Mouse (Mus musculus) heart, adult 9 months (tissue): ENCODE measurements around the gene Olfr275.
"Not testable (repeated sequence)": the region's sequence is repeated elsewhere in the genome, so short reads cannot be mapped to it uniquely, and the experiment has no call there.

Source experiments
- DNase-seq, 2 experiments: peaks; one replicate each; pipeline ENCODE4 v3.0.0; 2022; ENCODE audit warnings: low spot score in 2 of 2

Gene Olfr275

DNA sequence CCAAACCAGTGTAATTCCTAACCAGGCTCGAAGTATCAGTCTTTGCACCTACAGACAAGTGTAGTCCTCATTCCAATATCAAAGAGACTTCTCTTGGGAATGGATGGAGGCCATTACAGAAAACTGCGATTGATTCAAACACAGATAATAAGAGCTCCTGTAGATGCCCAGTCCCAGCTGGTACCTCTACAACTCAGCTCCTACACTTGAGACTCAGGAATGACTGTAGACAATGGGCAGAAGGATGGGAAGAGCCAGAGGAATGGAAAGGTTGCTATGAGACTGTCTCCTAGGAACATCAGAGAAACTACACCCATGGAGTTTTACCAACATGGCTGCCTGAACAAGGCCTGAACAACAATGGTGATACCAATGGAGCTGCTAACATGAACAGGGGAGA lies at the start of gene Olfr275:
Gene Olfr275 (plus strand): TSS at position 301 of the 400 bp plus-strand sequence.
- no peak for DNase-seq

DNA sequence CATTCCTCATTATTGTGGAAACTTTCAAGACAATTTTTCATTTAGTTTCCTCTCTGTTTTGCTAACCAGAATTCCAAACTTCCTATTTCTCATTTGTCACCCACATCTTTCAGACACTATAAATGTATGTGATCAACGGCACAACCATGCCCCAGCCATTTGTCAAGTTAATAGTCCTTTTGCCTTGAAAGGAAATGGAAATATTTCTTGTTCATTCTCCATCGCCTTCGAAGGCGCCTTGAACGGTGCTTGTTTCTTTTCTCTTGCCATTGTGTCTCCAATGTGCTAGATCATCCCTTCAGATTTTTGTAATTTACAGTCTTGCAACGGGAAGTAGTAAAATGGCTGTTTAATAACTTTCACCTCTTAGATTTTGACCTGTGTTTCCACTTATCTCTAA lies 48.8 kb upstream of the Olfr275 start:
- DNase-seq: no peak

DNA sequence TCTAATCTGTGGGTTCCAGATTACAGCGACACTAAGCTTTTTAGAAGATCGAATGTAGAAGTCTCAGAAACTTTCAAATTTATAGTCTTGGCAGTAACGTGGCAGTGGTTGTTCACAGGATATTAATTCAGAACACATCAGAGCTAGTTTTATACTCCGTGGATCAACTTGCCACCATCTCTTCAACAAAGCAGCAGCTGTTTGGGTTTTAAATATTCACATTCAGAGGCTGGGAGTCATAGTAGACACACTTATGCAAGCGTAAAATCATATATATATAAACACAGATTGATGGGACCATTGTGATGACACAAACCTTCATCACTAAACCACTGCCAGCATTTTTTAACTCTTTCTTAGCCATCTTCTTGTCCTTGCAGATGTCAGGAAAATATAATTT lies 42.2 kb upstream of the Olfr275 start:
- DNase-seq: no peak

DNA sequence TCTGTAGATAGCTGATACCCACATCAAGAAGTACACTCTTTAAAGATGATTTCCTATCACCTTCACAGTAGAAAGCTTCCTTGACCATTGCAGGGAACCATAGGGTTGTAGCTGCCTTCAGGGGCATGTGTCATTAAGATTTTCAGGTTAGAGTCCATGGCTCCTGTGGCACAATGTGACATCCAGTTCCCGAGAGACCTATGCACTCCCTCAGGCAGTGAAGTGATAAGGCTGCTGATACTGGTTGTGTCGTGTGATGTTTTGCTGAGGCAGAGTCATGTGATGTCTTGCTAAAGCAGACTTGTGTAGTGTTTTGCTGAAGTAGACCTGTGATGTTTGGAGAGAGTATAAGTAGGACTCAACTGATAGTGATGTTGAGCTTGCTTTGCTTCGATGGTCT lies 14.4 kb upstream of the Olfr275 start:
- no peak for DNase-seq

DNA sequence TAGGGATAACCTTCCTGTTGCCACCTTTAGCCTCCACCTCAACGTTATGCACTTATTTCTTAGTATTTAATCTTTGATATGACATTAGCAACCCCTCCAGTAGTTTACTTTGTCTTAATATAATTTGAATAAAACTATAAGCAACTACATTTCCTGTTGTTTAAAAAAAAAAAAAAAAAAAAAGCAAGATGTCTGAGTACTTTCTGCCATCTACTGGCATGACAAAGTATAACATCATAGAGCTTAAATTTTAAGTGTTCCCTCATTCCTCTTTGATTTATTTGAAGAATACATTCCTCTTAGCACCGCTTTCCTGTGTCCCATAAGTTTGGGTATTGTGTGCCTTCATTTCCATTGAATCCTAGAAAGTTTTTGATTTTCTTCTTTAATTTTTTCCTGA lies 2.5 kb upstream of the Olfr275 start:
- DNase-seq: no peak

DNA sequence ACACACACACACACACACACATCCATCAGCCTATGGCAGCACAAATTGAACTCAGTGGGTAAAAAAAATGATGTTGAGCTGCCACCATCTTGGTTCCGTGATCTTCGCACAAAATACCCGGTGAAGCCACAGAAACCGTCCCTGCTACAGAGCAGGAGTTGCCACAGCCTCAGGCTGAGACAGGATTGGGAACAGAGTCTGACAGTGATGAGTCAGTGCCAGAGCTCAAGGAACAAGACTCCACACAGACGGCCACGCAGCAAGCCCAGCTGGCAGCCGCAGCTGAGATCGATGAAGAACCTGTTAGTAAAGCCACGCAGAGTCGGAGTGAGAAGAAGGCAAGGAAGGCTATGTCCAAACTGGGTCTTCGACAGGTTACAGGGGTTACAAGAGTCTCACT lies 7.0 kb downstream of the Olfr275 start:
- DNase-seq: no peak

DNA sequence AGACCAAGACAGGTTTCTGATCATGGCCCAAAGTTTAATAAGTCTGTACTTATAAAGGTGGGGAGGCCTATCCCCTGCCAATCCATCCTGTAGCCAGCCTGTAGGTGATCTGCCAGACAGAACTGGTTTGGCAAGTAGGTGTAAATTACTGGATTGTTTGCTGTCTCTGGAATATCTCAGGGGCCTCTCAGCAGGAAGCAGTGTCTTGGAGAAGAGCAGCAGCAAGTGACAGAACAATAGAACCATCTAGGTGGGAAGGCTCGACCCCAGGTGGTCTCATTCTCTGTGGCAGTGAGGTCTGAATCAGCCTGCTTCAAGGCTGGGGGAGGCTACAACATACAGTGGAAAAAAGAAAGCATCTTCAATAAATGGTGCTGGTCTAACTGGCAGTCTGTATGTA lies 31.0 kb downstream of the Olfr275 start:
- not testable (repeated sequence) for DNase-seq

DNA sequence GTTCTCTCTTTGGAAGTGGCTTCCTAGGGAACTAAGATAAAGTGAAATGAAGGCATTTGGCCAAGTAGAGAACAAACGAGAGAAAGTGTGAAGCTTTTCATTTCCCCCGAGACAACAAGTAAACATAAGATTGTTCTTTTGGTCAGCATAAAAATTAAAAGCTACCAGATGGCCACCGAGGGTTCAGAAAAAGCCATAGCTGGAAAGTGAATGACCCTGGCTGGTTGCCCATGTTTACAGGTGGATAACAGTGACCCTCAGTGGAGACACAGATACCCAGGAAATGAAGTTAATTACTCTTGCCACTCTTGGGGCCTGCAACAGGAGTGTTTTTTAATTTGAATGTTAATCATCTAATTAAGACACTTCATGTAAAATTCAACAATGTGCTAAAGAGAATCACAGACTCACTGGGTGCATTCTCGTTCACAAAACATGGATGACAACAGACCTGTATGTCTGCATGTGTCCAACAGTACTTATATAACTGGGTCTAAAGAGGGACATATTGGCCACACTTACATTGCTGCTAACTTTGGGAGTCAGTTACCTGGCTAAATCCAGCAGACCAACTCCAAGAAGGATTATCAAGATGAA lies 34.7 kb downstream of the Olfr275 start:
- no peak for DNase-seq

DNA sequence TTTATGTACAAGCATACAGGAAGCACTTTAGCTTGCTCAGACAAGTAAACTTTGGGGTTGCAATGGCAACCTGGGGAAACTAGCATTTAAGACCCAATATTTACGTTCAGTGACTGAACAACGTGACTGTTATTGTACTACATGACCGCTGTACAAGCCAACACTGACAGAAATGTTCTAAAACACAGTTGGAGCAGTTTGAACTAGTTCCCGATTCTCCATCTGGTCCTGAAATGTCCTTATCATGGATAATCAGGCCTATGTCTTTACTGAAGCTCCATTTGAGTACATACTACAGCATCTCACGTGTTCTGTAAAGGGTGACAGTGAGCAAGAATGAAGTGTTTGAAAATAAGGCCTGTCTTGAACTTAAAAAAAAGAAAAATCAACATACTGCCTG lies 35.3 kb downstream of the Olfr275 start:
- DNase-seq: no peak

DNA sequence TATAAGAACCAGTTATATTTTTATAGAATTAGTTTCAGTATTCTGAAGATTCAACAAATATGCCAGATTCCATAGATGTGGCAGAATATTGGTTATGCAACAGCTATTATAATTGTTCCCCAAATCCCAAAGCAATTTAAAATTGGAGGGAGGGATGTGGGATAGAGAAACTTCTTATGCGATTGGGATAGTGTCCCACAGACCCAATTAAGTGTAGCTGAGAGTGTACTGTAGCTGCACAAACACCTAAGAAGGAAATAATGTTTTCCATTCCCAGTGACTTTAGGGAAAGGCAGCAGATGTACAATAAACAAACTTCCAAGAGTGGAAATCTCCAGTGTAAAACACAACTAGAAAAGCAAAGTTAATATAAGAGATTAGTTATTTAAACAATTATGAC lies 44.7 kb downstream of the Olfr275 start, which contains the start of gene Olfr273:
Gene Olfr273 (minus strand): TSS at position 101 of the 400 bp plus-strand sequence.
- no peak for DNase-seq

DNA sequence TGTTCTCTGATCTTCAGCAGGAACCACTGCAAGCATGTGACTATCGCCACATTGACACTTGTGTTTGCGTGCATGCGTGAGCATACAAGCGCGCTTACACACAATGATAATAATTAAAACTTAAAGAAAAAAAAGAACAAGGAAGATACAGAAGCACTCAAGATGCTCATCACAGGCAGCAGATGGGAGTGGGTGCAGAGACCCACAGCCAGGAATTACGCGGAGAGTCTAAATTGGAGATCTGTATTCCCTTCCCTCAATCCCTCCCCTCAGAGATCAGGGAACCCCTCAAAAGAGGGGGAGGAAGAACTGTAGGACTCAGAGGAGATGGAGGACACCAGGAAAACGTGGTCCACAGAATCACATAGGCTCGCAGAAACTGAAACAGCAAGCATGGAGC lies 49.8 kb downstream of the Olfr275 start:
- DNase-seq: no peak
